Comparison of ENCODE assay signal across 16 mouse cellular contexts in the genomic region with DNA sequence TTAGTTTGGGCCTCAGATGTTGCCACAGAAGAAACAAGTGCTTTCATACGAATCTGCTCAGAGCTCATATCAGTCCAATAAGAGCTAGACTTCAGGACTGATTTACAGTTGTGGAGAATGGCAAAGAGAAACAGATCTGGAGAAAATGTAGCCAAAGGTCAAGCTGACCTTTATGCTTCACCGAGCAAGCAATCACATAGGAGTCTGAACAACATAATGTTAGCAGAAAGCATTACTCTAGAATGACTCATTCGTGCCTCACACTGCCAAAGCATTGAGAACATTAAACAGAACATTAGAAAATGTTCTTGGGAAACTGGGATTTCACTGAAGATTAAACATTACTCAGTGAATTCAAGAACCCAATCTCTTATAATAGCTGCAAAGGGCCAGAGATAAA.
A peak's percentile ranks its signal among the peaks of the same experiment; 100 is the strongest.
DNase-seq lines count a peak whose midpoint lies in the region; ATAC-seq and TF ChIP-seq lines count a peak whose summit lies in the region.
"Had no signal": no experiment of that assay in that cellular context is flagged by ENCODE, and none has a peak within 500 bp of the region (broad histone marks: within the 10 kb centered on the region; RNA-seq: fewer than 3 reads in every experiment).

No protein-coding gene starts in this region.

- peak; percentile 39; the same call in 1 of the 2 replicates for ATAC-seq in intestine, embryonic 15.5 days
- no peak for ATAC-seq in intestine, postnatal 0 days
- ATAC-seq in stomach, postnatal 0 days (ENCODE audit: low FRiP score, low TSS enrichment): peak; percentile 35; the same call in 1 of the 2 replicates
- ATAC-seq in megakaryocyte, adult 5-6 weeks (ENCODE audit: poor library complexity, severe bottlenecking): no peak

- no peak overlapping the region for H3K4me3 ChIP-seq in intestine, embryonic 15.5 days (replicated peaks)
- no peak overlapping the region for H3K4me3 ChIP-seq in intestine, postnatal 0 days (ENCODE audit: low read depth, low read length)
- H3K4me3 ChIP-seq in stomach, postnatal 0 days (ENCODE audit: low read depth, low read length): no peak overlapping the region
- H3K4me3 ChIP-seq: embryonic facial prominence, embryonic 13.5 days; gastrocnemius, adult 2 months; stomach, embryonic 15.5 days had no signal

- no peaks in the 10 kb centered on the region for H3K9me3 ChIP-seq in intestine, embryonic 15.5 days
- no peaks in the 10 kb centered on the region for H3K9me3 ChIP-seq in intestine, postnatal 0 days (ENCODE audit: control insufficient read depth)
- no peaks in the 10 kb centered on the region for H3K9me3 ChIP-seq in stomach, postnatal 0 days (ENCODE audit: control insufficient read depth, low read length)
- H3K9me3 ChIP-seq: embryonic facial prominence, embryonic 13.5 days; stomach, embryonic 15.5 days had no signal

- H3K27me3 ChIP-seq in intestine, embryonic 15.5 days (replicated peaks): no peaks in the 10 kb centered on the region
- no peaks in the 10 kb centered on the region for H3K27me3 ChIP-seq in intestine, postnatal 0 days (replicated peaks; ENCODE audit: control insufficient read depth, insufficient read depth, low read length)
- H3K27me3 ChIP-seq in stomach, postnatal 0 days (ENCODE audit: control insufficient read depth, insufficient read depth, low read length): no peaks in the 10 kb centered on the region
- H3K27me3 ChIP-seq: CH12.LX; embryonic facial prominence, embryonic 13.5 days; stomach, embryonic 15.5 days had no signal

- H3K27ac ChIP-seq in intestine, embryonic 15.5 days: no peak overlapping the region
- H3K27ac ChIP-seq in intestine, postnatal 0 days (ENCODE audit: low read depth, low read length): no peak overlapping the region
- H3K27ac ChIP-seq in stomach, postnatal 0 days (replicated peaks): no peak overlapping the region
- H3K27ac ChIP-seq: embryonic facial prominence, embryonic 13.5 days; gastrocnemius, adult 2 months; stomach, embryonic 15.5 days had no signal

- no peak overlapping the region for H3K4me2 ChIP-seq in intestine, embryonic 15.5 days (replicated peaks)
- no peak overlapping the region for H3K4me2 ChIP-seq in intestine, postnatal 0 days (replicated peaks; ENCODE audit: low read depth)
- H3K4me2 ChIP-seq in stomach, postnatal 0 days (replicated peaks; ENCODE audit: low read depth): no peak overlapping the region
- H3K4me2 ChIP-seq: embryonic facial prominence, embryonic 13.5 days; stomach, embryonic 15.5 days had no signal

- 34% methylated on average over 3 of the region's 3 CpGs for WGBS in intestine, embryonic 15.5 days
- WGBS in intestine, postnatal 0 days: 41% methylated on average over 3 of the region's 3 CpGs
- 19% methylated on average over 3 of the region's 3 CpGs for WGBS in stomach, postnatal 0 days

- TF ChIP-seq CTCF in intestine, postnatal 0 days (IDR thresholded peaks at IDR 0.05; ENCODE audit: low read depth): no peak
- no peak for TF ChIP-seq CTCF in stomach, postnatal 0 days (IDR thresholded peaks at IDR 0.05; ENCODE audit: low read depth)

- TF ChIP-seq EP300 in stomach, postnatal 0 days (optimal IDR thresholded peaks at IDR 0.05): no peak

- no peaks in the 10 kb centered on the region for H3K36me3 ChIP-seq in intestine, embryonic 15.5 days
- no peaks in the 10 kb centered on the region for H3K36me3 ChIP-seq in intestine, postnatal 0 days (ENCODE audit: control insufficient read depth, insufficient read depth)
- no peaks in the 10 kb centered on the region for H3K36me3 ChIP-seq in stomach, postnatal 0 days (ENCODE audit: control insufficient read depth, insufficient read depth, low read length)
- H3K36me3 ChIP-seq: embryonic facial prominence, embryonic 13.5 days; stomach, embryonic 15.5 days had no signal

- H3K4me1 ChIP-seq in intestine, embryonic 15.5 days (replicated peaks): no peaks in the 10 kb centered on the region
- H3K4me1 ChIP-seq in intestine, postnatal 0 days (replicated peaks; ENCODE audit: control insufficient read depth, insufficient read depth, low read length): no peaks in the 10 kb centered on the region
- H3K4me1 ChIP-seq in stomach, postnatal 0 days (replicated peaks; ENCODE audit: control insufficient read depth, insufficient read depth): no peaks in the 10 kb centered on the region
- H3K4me1 ChIP-seq: embryonic facial prominence, embryonic 13.5 days; stomach, embryonic 15.5 days had no signal

- H3K9ac ChIP-seq in intestine, embryonic 15.5 days: no peak overlapping the region
- no peak overlapping the region for H3K9ac ChIP-seq in intestine, postnatal 0 days (ENCODE audit: low read depth, low read length)
- H3K9ac ChIP-seq in stomach, postnatal 0 days (ENCODE audit: low read length): no peak overlapping the region
- H3K9ac ChIP-seq: embryonic facial prominence, embryonic 13.5 days; stomach, embryonic 15.5 days had no signal

- peak; percentile 28 for DNase-seq in urinary bladder, postnatal 14 days (ENCODE audit: low spot score)
- DNase-seq in urinary bladder, adult 2 months (ENCODE audit: low spot score): no peak
- peak; percentile 74 for DNase-seq in kidney, adult 9 months
- DNase-seq in stomach, postnatal 0 days (ENCODE audit: low spot score): no peak
- no peak for DNase-seq in thymus, postnatal 0 days (ENCODE audit: low spot score)
- DNase-seq: cerebellum, adult 11 months; gastrocnemius, adult 2 months; liver; lung, postnatal 10 days; retina, postnatal 1 day had no signal

Comparison
In these comparisons a context has a peak if more than half of its experiments do, and no peak if none do; other contexts are left out.
1. ATAC-seq: peak in intestine, embryonic 15.5 days (single experiment) and stomach, postnatal 0 days (single experiment); none in intestine, postnatal 0 days (single experiment) and megakaryocyte, adult 5-6 weeks (single experiment).
2. DNase-seq: peak in urinary bladder, postnatal 14 days (single experiment) and kidney, adult 9 months (single experiment); none in urinary bladder, adult 2 months (single experiment), stomach, postnatal 0 days (single experiment) and thymus, postnatal 0 days (single experiment).